Mouse (Mus musculus) c-Kit-positive CD71-negative TER-119-negative erythroid progenitor cells, embryonic 14.5 days (primary cell): ENCODE measurements around the gene Cnn2.
A peak's percentile ranks its signal among the peaks of the same experiment; 100 is the strongest.
"Not testable (repeated sequence)": the region's sequence is repeated elsewhere in the genome, so short reads cannot be mapped to it uniquely, and the experiment has no call there.

Experiments
- DNase-seq: peaks from one replicate; pipeline ENCODE4 v3.0.0-alpha.2; 2013; ENCODE audit warnings: low read depth

Cnn2 gene

DNA sequence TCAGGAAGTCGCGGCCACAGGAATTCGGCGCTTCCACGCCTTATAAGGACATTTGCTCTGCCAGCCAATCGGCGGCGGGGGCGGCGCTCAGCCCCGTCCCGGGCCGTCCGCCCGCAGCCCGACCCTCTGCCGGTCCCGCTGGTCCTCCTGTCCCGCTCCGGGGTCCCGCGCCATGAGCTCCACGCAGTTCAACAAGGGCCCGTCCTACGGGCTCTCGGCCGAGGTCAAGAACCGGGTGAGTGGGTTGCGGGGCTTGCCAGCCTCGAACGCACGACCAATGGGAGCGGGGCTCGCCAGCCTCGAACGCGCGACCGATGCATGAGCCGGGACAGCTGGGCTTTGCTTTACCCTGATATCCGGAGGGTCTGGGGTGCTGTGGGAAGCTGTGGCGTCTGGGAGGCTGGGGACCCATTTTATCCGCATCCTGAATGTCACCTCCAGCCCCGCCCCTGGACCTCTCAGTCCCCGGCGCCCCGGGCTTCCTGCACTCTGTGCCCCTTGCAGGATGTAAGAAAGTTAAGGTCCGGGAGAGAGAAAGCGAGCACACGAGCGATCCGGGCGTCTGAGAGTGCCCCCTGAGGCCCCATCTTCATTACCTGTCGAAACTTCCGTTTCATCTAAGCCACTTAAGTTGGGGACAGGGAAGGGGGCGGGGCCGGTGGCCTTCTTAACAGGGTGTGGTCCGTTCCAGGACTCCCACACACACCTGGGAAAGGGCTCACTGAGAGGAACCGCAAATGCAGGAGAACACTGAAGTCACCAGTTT is at the start of gene Cnn2:
TSS of gene Cnn2 (plus strand) at position 79 of the 766 bp plus-strand sequence.
- DNase-seq, result no peak

DNA sequence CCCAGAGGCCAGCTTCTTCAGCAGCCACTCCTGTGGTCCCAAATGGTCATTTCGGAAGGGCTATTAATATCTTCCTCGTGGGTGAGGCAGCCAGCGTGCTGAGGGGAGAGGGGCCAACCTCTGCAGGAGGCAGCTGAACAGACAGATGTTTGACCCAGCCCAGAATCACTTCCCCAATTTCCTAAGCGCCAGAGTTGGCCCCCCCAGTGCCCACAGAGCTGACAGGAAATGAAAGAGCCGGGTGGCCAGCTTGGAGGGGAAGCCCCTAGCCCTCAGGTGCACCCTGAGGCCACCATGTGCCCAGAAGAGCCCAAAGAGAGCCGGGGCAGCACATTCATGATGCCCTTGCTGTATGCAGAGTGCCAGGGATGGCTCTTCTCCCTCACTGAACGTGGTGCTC is 47.6 kb upstream of the Cnn2 start:
- DNase-seq, result no peak

DNA sequence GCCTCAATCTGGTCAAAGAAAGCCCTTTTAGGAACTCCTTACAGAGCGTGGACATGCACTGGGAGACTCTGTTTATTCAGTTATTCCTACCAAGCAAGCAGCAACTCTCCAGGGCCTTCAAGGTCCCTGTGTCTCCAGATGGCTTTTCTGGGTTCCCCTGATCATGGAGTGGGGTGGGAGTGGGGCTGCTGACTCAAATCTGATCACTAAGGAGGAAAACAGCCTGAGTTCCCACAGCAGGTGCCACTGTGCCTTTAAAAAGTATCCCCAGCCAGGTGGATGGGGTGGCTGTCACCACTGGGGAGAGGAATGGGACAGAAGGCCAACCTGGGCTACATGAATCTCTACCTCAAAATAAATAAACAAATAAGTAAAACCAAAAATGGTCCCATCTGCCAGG is 45.4 kb upstream of the Cnn2 start:
- no peak for DNase-seq

DNA sequence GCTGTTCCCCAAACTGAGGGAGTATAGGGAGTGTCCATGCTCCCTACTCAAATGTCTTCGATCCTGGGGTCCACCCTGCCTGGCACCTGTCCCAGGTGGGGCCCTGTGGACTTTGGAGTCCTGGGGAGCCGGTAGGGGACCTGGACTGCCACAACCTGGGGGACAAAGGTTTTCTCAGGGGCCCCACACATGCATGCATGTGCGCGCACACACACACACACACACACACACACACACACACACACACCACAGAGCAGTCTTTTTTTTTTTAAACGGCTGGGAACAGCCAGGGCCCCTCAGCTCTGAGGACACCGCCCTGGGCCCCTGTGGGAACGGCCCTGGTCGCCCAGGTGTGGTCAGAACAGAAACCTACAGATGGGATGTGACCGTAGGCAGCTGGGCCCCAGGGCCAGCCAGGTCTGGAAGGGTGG is 44.9 kb upstream of the Cnn2 start:
- no peak for DNase-seq

DNA sequence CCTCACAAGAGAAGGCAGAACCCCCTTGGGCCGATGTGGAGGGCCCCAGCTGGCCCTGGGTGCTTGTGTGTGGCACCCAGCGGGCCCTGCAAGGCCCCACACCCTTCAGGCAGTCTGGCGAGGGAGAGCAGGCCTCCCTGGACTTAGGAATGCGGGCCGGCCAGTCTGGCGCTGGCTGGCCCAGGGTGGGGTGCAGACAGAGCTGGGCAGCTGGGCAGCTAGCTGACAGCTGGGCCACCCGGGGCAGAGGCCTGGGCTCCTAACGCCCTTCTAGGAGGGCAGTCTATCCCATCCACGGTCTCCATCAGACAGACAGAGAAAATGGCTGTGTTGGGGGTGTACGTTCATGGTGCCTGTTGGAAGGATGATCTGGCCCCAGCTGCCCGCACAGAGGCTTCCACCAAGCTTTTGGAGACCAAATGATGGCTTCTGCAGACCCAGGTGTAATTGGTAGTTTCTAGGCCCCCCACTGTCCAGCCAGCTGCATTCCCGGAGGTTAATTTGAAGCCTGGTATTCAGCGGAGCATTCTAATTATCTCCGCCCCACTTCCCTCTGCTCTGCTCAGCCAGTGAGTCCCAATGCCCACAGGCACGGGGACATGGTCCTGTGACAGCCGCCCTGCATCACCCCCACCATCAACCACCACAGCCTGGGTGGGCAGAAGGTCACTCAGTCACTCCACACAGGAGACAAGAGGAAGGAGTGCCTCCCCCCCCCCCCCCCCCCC is 42.7 kb upstream of the Cnn2 start:
- DNase-seq, result no peak

DNA sequence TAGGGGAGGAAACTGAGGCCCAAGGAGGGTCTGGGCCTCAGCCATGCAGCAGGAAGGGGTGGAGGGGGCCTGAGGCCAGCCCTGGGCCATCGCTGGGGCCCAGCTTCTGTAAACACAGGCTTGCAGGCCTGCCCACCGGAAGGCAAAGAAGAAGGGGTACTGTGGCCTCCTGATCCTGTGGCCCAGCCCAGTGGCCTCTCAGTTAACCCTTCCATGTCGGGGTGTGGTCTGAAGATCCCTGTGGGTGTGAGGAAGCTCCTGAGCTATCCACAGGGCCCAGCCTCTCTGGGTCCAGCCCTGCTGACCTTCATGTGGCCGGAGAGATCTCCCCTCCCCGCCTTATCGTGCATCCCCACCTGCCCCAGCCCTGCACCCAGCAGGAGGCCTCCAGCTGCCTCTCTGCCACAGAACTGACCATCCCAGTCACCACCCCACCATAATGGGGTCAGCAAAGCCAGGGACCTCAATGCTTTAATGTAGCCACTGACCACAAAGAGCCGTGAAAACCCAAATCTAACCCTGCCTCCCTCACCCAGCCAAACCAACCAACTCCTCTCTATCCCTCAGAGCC is 41.5 kb upstream of the Cnn2 start:
- no peak for DNase-seq

DNA sequence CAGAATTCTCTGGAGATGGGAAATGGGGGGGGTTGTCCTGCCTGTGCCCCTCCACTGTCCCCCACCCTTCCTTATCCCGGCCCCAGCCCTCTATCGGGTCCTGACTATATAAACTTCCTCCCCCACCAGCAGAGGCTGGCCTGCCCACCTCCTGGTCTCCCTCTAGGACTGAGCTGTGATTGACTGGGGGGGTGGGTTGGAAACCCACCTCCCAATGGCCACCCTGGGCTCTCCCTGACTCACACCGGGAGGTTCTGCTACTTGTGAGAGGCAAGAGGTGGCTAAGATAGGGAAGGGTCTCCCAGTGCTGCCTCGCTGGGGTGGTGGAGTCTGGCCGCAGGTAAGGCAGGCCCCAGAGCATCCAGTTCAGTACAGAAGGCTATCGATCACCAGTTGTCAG is 40.9 kb upstream of the Cnn2 start:
- no peak for DNase-seq

DNA sequence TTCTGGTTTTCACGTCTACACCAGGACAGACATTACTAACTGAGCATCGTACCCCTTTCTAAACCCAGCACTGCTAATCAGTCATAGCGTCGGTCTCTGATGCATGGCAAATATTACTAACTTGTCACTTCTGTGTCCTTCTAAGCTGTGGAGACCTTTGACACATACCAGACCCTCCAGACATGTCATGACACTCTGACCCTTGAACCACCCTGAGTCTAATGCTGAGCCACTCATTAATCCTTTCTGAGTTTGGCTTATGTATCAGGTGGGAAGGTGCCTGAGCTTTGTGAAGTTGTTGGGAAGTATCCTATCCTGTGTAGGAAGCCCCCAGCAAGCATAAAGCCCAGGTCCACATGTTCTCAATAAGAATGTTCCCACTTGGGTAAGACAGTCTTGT is 38.5 kb upstream of the Cnn2 start:
- no peak for DNase-seq

DNA sequence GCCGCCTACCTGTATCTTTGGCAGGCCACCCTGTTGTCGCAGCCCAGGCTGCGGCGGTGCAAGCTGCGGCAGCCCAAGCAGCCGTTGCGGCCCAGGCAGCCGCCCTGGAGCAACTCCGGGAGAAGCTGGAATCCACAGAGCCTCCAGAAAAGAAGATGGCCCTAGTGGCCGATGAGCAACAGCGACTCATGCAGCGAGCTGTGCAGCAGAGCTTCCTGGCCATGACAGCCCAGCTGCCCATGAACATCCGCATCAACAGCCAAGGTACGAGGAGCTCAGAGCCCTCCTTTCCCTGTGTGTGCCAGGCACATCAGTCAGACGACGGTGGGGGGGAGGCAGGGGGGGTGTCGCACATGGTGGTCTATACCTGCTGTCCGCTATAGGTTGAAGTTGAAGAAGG is 37.7 kb upstream of the Cnn2 start:
- DNase-seq, result no peak

DNA sequence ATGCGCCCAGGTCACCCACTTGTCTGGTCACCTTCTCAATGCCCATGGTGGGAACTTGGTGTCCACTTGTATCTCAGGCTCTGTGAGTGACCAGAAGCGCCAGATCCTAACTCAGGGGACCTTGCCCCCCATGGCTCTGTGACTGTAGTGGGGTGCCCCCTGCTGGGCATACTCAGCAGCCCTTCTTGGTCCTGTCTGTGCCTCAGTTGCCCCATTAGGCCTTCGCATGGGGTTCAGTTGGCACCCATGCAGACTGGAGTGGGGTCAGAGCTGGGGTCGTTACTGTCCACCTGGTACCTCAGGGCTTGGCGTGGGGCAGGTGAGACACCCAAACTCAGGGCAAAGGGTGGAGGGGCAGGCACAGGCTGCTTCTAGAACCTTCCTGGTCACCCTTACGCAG is 34.4 kb upstream of the Cnn2 start:
- no peak for DNase-seq

DNA sequence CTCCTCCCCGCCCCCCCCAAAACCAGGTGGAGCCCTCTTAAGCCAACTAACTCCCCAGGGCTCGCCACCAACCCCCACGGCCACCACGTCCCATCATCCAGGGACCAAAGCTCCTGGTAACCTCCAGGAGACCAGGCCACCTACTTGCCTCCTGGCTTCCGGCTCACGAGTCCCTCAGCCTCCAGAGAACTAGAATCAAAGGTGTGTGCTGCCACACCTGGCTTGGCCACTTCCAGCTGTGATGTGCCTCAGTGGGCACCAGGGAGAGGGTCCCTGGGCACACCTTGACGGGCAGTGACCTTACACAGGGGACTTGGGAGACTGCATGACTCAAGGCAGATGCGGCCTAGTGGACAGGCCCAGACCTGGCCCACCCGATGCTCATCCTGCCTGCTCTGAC is 32.7 kb upstream of the Cnn2 start:
- DNase-seq, result no peak

DNA sequence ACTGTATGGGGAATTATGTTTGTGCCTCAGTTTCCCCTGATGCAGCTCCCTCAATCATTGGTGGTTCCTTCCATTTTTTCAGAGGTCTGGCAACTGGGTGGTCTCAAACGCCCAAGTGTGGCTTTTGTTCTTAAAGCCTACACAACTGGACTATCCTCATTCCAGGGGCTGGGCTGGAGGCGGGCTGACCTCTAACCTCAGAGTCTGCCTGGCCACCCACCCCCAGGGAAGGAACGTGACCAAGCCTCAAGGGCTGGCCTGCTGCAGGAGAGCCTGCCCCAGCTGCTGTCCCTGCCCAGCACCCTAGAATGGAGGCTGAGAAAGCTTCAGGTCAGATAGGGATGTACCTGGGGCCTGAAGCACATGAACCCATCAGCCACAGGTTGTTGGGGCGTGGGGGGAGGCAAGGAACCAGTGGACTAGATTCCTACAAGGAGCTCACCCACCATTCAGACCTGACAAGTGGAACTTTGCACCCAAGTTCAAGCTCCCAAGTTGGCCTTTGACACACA is 31.7 kb upstream of the Cnn2 start:
- DNase-seq, result no peak

DNA sequence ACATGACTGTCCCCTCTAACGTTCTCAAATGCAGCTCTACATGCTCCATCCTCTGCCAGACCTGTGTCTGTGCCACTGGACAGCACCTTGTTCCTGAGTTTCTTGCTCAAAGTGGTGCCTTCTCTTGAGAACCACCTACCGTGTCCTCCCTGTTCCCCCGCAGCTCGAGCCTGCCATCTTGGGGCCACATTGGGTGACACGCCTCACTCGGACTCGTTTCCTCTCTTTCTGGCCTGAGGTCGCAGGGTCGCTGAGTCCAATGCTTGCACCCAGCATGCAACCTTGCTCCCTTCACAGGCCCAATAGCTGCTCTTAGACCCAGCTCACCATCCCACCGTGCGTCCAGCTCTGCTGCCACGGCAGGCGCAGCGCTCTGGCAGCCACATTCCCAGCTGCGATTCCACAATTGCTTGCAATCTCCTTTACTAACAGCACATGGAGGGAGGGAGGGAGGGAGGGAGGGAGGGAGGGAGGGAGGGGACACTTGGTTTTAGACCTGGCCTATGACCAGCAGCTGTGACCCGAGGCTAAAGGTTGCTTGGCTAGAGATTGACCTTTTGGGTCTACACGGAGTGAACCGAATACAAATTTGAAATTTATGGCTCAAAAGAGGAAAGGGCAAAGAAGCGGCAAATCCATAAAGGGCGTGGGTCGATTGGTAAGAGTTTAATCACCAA is 30.1 kb upstream of the Cnn2 start:
- DNase-seq, result peak; percentile 79

DNA sequence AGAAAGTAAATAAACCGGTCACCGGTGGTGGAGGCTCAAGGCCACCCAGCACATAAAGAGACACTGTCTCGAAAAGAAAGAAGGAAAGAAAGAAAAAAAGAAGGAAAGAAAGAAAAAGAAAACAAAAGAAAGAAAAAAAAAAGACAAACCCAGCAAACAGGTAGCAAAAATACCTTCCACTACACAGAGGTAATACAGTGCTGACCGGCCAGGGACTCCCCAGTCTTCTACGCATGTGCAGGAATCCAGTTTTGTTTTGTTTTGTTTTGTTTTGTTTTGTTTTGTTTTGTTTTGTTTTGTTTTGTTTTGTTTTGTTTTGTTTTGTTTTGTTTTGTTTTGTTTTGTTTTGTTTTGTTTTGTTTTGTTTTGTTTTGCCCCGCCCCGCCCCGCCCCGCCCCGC is 29.0 kb upstream of the Cnn2 start:
- not testable (repeated sequence) for DNase-seq

DNA sequence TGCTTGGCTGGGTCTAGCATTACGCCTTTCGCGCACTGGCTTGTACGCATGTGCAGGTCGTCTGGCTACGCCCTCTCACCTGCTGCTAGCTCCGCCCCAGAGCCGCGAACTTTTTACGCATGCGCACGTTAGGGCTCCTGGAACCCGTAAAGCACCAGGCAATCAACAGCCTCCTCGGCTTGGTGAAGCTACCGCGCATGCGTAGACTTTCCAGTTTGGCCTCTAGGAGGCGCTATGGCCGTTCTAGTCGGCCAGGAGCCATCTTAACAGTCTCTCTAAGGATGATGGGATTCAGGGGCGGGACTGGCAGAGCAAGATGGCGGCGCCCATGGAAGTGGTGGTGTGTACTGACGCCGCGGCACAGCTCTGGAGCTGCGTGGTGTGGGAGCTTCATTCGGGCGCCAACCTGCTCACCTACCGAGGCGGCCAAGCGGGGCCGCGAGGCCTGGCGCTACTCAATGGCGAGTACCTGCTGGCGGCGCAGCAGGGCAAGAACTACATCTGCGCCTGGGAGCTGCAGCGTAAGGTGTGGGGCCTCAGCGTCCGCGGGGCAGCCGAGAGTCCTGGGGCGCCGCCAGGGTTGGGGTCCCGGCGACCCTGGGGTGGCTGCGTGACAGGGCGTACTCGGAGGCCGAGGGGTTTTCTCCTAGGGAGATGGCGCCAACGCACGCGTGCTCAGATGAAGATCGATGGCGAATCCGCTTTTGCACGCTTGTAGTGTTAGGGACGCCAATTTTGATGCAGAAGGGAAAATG is 28.4 kb upstream of the Cnn2 start, which contains the start of gene Wdr18:
TSS of gene Wdr18 (plus strand) at position 306 of the 755 bp plus-strand sequence.
- peak; percentile 100 for DNase-seq

DNA sequence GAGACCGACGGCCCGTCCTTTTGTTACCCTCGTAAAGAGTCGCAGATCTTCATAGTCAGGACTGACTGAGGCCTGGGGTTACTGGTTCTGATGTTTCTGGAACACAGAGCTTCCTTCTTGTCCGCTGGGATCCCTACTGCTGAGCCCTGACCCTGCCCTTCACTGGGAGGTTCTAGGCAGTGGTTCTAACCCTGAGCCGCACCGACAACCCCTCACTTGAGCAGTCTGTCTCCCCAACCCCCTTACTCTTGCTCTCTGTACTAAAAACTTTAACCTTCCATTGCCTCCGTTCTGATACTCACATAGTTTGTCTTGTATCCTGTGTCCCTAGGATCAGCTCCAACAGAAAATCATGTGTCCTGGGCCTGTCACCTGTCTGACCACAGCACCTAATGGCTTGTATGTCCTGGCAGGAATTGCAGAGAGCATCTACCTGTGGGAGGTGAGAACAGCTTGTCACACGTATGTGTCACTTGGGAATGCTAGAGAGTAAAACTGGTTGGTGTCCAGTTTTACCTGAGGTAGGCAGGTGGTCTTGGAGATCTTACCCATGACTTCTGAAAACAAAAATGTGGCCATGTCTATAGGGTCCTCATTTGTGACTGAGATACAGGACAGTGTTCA is 27.6 kb upstream of the Cnn2 start:
- DNase-seq, result no peak

DNA sequence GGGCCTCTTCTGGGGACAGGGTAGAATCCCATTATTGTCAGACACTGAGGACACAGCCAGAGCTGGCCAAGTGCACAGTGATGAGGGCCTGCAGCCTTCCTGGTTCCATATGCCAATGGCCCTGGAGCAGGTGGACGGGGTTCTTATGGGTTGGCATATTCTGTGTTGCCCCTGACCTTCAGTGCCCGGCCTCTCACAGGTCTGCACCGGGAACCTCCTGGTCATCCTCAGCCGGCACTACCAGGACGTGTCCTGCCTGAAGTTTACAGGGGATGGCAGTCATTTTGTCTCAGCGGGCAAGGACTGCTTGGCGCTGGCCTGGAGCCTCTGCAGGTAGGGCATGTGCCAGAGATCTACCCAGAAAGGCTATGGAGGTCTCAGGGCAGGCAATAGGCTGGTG is 23.7 kb upstream of the Cnn2 start:
- DNase-seq, result no peak

DNA sequence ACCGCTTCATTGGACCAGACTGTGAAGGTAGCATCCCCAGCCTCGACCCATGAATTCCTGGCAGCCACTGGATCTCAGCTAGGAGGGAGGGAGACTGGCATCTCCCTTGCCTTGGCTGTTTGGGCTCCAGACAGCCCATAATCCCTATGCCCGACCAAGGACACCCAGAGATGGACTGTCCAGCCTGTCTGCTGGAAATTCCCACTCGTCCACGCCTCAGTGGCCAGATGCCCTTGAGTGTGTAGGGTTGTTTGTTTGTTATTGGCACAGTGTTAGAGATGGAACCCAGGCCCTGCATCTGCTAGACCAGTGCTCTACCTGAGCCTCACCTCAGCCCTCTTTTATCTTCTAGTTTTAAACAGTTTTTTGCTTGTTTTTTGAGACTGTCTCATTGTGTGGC is 23.1 kb upstream of the Cnn2 start:
- no peak for DNase-seq

DNA sequence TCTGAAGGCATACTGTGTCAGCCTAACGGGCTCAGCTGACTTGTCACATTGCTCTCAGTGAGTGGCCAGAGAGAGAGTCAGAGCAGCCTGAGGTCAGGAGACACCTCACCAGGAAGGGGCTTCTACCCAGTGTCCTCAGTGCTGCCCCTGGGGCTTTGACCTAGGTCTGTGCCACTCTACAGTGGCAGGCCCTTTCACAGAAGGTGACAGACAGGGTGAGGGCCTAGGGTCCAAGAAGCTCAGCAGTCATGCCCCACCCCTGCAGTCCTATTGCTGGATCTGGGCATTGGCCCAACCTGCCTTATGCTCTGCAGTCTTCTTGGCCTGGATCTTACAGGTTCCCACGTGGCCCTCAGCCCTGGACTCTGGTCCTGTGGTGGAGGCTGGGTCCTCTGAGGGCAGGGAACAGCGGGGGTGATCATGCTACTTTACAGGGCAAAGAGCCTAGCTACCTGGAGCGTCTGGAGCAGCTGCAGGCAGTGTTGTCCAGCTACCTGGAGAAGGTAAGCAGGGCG is 21.4 kb upstream of the Cnn2 start:
- no peak for DNase-seq

DNA sequence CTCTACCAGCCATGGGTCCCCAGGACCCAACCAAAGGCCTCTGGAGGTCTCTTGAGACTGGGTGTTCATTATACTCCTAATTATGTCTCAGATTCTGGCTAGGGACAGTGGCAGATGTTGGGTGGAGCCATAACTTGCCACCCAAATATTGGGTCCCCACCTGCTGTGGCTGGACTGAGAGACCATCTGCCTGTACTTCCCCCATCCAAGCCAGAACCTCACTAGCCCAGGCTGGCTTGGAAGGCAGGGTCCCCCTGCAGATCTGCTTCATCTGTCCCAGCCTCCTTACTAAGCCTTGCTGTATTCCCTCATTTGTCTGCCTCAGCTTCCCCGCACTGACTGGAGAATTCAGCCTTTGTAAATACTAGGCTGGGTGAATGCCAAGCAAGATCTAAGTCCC is 20.2 kb upstream of the Cnn2 start:
- DNase-seq, result no peak

DNA sequence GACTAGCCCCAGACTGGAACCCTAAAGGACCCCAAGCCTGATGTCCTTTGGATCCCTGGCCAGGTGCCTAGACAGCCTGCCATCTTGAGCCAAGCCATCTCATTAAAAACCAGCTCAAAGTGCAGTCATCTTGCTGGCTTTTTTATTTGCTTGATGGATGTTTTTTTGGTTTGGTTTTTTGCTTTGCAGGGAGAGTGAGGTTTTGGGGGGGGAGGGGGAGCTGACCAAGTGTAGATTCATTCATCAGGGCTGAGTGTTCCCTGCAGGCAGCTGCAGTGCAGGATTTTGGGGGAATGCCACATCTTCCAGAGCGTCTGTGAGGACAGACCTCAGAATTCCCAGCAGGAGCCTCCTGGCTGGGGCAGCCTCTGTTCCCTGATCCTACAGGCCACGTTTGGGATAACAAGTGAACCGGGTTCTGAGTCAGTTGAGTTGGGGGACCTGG is 19.2 kb upstream of the Cnn2 start:
- no peak for DNase-seq
